Mouse (Mus musculus) brain, embryonic 14.5 days (tissue): ENCODE measurements at regions not wholly inside any gene's neighbourhood (a gene's known extent, or its start where the extent isn't known, plus 50 kb on each side); places are given as distances from the start of the nearest gene placed in this dataset.

Source experiments
- DNase-seq: peaks from one replicate; pipeline ENCODE4 v3.0.0-alpha.2; 2011; ENCODE audit warnings: low read depth
- CTCF ChIP-seq: fragments of 200-500 bp; IDR thresholded peaks from 2 replicates; pipeline ENCODE4 v1.5.1; 2012; ENCODE audit warnings: inconsistent platforms, mild to moderate bottlenecking, moderate library complexity, borderline replicate concordance; ENCODE audit not compliant: insufficient read depth, insufficient read length; ENCODE audit errors: extremely low read depth
- POLR2A ChIP-seq: fragments of 200-500 bp; IDR thresholded peaks from 2 replicates; pipeline ENCODE4 v1.6.1; 2012; ENCODE audit warnings: mild to moderate bottlenecking, inconsistent platforms, borderline replicate concordance; ENCODE audit not compliant: poor library complexity, insufficient read depth, insufficient read length, severe bottlenecking; ENCODE audit errors: extremely low read depth

GRCm38 (mm10) chr15:50361334-50361733, 3523.4 kb upstream of the Gm7489 start:
- DNase-seq = no peak
- TF ChIP-seq CTCF = no peak
- TF ChIP-seq POLR2A = no peak

GRCm38 (mm10) chr15:50361751-50362507, 3522.8 kb upstream of the Gm7489 start:
- no peak for DNase-seq
- TF ChIP-seq CTCF = no peak
- no peak for TF ChIP-seq POLR2A

- no peak for TF ChIP-seq POLR2A
- TF ChIP-seq CTCF = no peak
- peak; percentile 9 for DNase-seq
These were observed 3484.5 kb upstream of the Gm7489 start for GRCm38 (mm10) chr15:50400006-50400781.

- DNase-seq = no peak
- no peak for TF ChIP-seq POLR2A
- no peak for TF ChIP-seq CTCF
These were observed 3483.3 kb upstream of the Gm7489 start for GRCm38 (mm10) chr15:50401386-50401785.

GRCm38 (mm10) chr15:50402551-50402950, 3482.2 kb upstream of the Gm7489 start:
- no peak for DNase-seq
- TF ChIP-seq POLR2A (no peak), CTCF (no peak)

GRCm38 (mm10) chr15:50403883-50404282, 3480.8 kb upstream of the Gm7489 start:
- TF ChIP-seq POLR2A (no peak), CTCF (no peak)

GRCm38 (mm10) chr15:50408985-50409384, 3475.7 kb upstream of the Gm7489 start:
- TF ChIP-seq CTCF (no peak), POLR2A (no peak)
- DNase-seq = no peak

More at GRCm38 (mm10) chr15:50403883-50404282, 3480.8 kb upstream of the Gm7489 start:
- no peak for DNase-seq

GRCm38 (mm10) chr15:50417641-50418040, 3467.1 kb upstream of the Gm7489 start:
- TF ChIP-seq CTCF (no peak), POLR2A (no peak)
- no peak for DNase-seq

GRCm38 (mm10) chr15:50423082-50423665, 3461.5 kb upstream of the Gm7489 start:
- peak; percentile 74 for DNase-seq
- TF ChIP-seq CTCF (no peak), POLR2A (no peak)

GRCm38 (mm10) chr15:50449604-50450003, 3435.1 kb upstream of the Gm7489 start:
- TF ChIP-seq CTCF = no peak
- TF ChIP-seq POLR2A = no peak

GRCm38 (mm10) chr15:50472626-50473025, 3412.1 kb upstream of the Gm7489 start:
- TF ChIP-seq CTCF (no peak), POLR2A (no peak)

More at GRCm38 (mm10) chr15:50449604-50450003, 3435.1 kb upstream of the Gm7489 start:
- no peak for DNase-seq

More at GRCm38 (mm10) chr15:50472626-50473025, 3412.1 kb upstream of the Gm7489 start:
- DNase-seq = no peak
